Mouse (Mus musculus) adrenal gland, postnatal 14 days (tissue): ENCODE measurements around the gene Gba. TPM values are rescaled to one million over a fixed set of nuclear protein-coding genes. Genes with fewer than 3 reads are reported as not detected.
"Not testable (repeated sequence)": the region's sequence is repeated elsewhere in the genome, so short reads cannot be mapped to it uniquely, and the experiment has no call there.

ENCODE experiments used
- DNase-seq: peaks from one replicate; pipeline ENCODE4 v3.0.0; 2021; ENCODE audit warnings: mixed read lengths
- long read RNA-seq, 2 experiments: library from polyadenylated mRNA; stranded (forward); transcript quantifications; one replicate each; pipeline ENCODE4 v2.0.0; 2021
- total RNA-seq: library from RNA; stranded (reverse); gene quantifications from 2 replicates; pipeline ENCODE4 v1.2.3, GENCODE M21; 2021

Gba gene
- total RNA-seq = 52.4 and 57.5 TPM in 2 replicates
- long read RNA-seq, experiment 1, transcript Gba-201 (11 exons, 1,779 nt) = major isoform, 24 of 40 reads
- long read RNA-seq, experiment 1, partial matches to known transcripts = 6 of 40 reads
- long read RNA-seq, experiment 1, other reads (novel, unspliced or antisense) = 8 of 40 reads
- long read RNA-seq, experiment 2, transcript Gba-201 (11 exons, 1,779 nt) = major isoform, 13 of 21 reads
- long read RNA-seq, experiment 2, partial matches to known transcripts = 2 of 21 reads
- long read RNA-seq, experiment 2, other reads (novel, unspliced or antisense) = 3 of 21 reads

GRCm38 (mm10) chr3:89202253-89203141, at the start of gene Gba:
Gene Gba (plus strand): TSS chr3:89202928.
- peak; percentile 89 for DNase-seq

GRCm38 (mm10) chr3:89156951-89157350, 45.8 kb upstream of the Gba start:
- DNase-seq = no peak

DNA sequence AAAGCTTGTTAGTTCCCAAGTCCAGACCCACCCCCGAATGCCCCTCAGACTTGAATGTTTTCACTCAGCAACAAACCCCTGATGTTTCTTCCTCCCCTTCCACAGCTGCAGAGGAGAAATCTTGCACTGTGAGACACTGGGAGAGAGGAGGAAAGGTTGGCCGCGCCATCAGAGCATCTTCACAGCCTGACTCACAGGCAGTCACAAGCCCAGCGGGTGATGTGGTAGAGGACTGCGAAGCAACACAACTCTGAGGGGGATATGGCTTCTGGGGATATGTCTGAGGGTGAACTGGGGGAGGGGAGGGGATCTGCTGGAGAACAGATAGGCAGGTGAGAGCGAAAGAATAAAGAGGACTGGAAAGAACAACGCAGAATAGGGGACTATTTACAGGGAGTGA, 44.1 kb upstream of the Gba start:
- DNase-seq = no peak

DNA sequence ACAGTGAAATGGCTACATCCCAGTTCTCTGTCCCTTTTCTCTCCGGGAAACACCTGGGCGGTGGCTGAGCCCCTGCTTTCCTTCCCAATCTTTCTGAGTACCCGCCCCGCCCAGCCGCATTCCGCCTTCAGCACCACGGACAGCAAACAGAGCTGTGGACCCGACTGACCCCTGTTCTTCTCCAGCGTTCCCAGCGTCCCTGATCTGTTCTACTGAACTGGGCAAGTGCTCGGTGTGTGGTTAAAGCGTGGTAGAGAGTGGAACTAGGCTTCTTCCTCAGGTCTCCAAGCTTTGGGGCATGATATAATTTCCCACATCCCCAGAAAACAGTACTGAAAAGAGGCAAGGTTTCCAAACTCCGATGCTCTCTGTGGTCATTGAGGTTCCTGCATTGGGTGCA, 43.5 kb upstream of the Gba start:
- peak; percentile 82 for DNase-seq

DNA sequence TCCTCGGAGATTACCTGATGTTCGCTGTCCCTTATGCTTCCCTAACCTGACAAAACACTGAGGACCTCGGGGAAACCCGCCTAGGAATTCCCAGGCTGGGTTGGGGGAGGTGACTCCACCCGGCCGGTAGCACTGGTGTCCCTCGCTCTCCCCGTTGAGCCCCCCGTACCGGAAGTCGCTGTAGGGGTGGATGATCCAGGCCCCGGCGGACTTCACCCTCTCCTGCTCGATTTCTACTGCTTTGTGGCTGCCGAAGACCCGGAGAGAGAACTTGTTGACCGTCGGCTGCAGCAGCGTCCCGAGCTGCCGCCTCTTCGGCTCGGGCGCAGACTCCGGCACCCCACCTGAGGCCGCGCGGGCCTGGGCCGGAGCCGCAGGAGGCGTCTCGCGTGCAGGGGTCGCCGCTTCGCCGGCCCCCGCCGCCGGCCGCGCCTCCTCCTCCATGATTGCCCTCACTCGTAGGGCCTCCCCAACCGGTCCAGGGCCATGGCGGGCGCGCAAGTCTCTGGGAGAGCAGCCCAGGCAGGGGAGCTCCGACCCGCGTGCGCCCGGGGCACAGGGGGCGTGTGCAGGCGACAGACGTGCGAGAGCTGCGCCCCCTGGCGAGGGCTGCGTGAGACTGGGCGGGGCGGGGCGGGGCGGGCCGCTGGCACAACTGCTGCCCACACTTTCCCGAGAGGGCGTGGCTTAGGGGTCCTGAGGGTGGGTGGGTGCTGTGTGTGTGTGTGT, 42.9 kb upstream of the Gba start, which contains the start of gene Hcn3:
Gene Hcn3, minus strand, starts transcription at position 581 of the 729 bp plus-strand sequence.
- peak; percentile 88 for DNase-seq

DNA sequence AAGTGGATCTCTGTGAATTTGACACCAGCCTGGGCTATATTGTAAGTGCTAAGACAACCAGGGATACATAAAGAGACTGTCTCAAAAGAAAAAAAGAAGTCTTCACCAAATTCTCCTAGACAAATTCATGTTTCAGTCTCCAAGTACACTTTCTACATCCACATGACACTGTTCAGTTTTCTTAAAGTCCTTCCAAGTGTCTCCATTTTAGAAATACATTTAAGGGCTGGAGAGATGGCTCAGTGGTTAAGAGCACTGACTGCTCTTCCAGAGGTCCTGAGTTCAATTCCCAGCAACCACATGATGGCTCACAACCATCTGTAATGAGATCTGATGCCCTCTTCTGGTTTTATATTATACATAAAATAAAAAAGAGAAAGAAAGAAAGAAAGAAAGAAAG, 41.5 kb upstream of the Gba start:
- not testable (repeated sequence) for DNase-seq

DNA sequence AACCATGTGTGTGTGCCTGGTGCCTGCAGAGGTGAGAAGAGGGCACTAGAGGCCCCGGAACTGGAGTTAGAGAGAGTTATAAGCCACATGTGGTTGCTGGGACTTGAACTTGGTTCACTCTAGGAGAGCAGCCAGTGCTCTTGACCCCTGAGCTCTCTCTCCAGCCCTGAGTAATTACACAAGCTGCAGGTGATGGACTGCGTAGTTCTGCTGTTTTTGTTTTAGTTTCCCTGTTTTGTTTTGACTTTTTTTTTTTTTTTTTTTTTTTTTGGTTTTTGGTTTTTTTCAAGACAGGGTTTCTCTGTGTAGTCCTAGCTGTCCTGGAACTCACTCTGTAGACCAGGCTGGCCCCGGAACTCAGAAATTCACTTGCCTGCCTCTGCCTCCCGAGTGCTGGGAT, 40.9 kb upstream of the Gba start:
- DNase-seq = no peak

GRCm38 (mm10) chr3:89163123-89163522, 39.6 kb upstream of the Gba start:
- no peak for DNase-seq

- no peak for DNase-seq
Measured at GRCm38 (mm10) chr3:89163643-89164245, 39.0 kb upstream of the Gba start.

GRCm38 (mm10) chr3:89164506-89165267, 38.0 kb upstream of the Gba start, which contains the start of gene Clk2:
Gene Clk2 (plus strand): TSS chr3:89164795.
- DNase-seq = peak; percentile 97

DNA sequence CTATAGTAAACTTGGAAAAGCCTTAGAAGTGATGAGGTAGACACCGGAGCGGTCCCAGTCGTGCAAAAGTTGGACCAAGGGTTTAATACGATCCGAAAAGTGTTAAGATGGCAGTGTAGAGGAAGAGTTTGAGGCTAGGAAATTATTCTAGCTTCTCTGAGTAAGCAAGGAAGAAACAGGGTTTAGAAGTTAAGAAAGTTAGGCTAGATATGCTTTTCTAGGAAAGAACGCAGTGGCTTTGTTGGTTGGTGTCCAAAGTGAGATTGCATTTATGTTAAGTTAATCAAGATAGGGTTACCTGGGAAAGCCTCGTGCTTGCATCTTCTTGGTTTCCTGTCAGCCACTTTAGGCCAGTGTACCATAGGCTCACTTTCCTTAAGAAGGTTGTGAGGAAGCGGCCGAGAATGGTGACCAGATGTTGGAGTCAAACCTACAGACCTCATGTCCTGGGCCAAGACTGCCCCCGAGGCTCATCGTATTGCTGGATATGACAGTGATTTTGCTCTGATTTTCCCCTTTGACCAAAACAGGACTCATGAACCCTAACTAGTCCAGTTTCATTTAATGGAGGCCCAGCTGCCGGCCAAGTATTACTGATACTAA, 37.4 kb upstream of the Gba start:
- DNase-seq = no peak

GRCm38 (mm10) chr3:89166945-89167344, 35.8 kb upstream of the Gba start:
- no peak for DNase-seq

- no peak for DNase-seq
Measured at GRCm38 (mm10) chr3:89174844-89175243, 27.9 kb upstream of the Gba start.

GRCm38 (mm10) chr3:89175544-89175943, 27.2 kb upstream of the Gba start:
- DNase-seq = no peak

GRCm38 (mm10) chr3:89176421-89176820, 26.3 kb upstream of the Gba start:
- no peak for DNase-seq

DNA sequence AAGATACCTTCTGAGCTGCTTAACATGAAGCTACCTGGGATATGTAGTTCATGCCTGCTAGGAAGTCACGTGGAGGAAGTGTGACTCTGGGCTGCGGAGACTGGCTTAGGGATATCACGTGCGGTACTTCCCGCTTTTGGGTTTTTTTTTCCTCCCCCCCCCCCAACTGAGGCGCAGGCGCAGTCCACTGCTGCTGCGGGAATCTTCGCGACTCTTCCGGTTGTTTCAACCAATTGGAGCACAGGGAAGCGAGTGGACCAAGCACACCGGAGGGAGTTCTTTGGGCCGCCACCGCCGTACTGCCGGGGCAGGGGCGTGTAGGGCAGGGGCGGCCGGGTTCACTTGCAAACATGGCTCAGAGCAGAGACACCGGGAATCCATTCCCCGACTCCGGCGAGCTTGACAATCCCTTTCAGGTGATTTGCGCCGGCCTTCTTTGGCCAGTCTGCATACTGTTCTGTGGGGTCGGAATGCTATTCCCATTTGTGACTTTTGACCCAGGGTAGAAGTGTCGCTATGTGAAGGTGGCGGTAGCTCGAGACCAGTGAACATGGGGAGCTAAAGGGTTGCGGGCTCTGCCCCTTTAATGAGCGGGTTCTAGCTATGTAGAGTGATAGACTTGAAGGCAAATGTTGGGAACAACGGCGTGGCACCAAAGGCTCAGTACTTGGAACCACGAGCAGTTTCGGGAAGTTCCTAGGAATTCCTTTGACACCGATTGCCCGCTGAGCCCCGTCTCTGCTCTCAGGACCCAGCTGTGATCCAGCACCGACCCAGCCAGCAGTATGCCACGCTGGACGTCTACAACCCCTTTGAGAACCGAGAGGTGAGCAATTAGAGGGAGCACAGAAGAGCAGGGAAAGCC, 25.3 kb upstream of the Gba start, which contains the start of gene Scamp3:
Gene Scamp3, plus strand, starts transcription at position 232 of the 865 bp plus-strand sequence.
- DNase-seq = peak; percentile 92

- no peak for DNase-seq
Measured at GRCm38 (mm10) chr3:89178107-89178385, 24.7 kb upstream of the Gba start.

DNA sequence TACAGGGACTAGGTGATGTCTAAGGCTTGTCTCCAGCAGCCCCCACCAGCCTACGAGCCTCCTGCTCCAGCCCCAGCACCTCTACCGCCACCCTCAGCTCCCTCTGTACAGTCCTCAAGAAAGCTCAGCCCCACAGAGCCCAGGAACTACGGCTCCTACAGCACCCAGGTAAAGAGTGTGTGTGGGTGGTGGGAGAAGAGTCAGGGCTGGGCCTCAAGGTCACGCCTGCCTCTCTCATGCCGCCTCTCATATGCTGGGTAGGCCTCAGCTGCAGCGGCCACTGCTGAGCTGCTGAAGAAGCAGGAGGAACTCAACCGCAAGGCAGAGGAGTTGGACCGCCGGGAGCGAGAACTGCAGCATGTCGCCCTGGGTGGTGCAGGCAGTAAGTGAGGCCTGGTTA, 23.7 kb upstream of the Gba start:
- no peak for DNase-seq

DNA sequence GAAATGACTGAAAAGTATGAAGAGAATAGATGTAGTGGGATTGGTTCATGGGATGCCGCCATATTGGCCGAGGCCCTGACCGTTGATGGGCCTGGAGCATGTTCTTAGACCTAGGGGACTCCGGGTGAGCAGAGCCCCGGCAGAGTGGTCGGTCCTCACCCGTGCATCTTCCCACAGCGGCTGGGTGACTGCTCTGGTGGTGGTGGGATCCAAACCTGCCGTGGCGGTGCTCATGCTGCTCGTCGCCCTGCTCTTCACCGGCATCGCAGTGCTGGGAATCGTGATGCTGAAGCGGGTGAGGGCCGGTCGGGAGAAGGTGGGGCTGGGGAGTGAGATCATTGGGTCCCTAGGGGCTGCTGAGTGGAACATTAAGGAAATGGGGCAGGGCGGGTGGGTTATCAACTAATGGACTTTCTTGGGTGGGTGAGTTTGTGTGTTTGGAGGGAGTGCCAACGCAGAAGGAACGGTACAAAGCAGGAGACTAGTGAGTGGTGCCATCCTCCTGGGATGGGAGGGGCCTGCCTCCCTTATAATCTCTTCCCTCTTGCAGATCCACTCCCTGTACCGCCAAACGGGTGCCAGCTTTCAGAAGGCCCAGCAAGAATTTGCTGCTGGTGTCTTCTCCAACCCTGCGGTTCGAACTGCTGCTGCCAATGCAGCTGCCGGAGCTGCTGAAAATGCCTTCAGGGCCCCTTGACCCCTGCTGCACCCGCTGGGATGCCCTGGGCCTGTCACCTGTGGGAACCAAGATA, 20.8 kb upstream of the Gba start:
- no peak for DNase-seq
